Mouse (Mus musculus): ENCODE results near the gene Trak1.

- TF ChIP-seq CTCF (conservative IDR thresholded peaks at IDR 0.05; ENCODE audit: low read length) (no peak), POU5F1 (IDR thresholded peaks at IDR 0.05; ENCODE audit: borderline replicate concordance, low read length) (no peak), NANOG (IDR thresholded peaks at IDR 0.05; ENCODE audit: borderline replicate concordance, low read length) (no peak)
Observed at GRCm38 (mm10) chr9:121352726-121353125, 55.4 kb downstream of the Trak1 start.

Measured in E14TG2a.4 (cell line).